Mouse (Mus musculus) CD4-positive, CD25-positive, alpha-beta regulatory T cell, adult 4 months (primary cell): ENCODE measurements around the gene Nktr. TPM values are rescaled to one million over a fixed set of nuclear protein-coding genes. Genes with fewer than 3 reads are reported as not detected.

ENCODE experiments used
- polyA plus RNA-seq, 2 experiments: library from polyadenylated mRNA; unstranded; fragments of 100-300 nt; shearing (Covaris generic); gene quantifications; one replicate each; pipeline ENCODE4 v1.2.1; 2017

The Nktr gene
- polyA plus RNA-seq, 2 experiments from 2014 or later: 104 to 128 TPM

Other genes starting within 250 kb of the Nktr start
- not detected for gene Cck, start 223.5 kb upstream of the Nktr start, polyA plus RNA-seq
- gene Lyzl4, start 77.1 kb upstream of the Nktr start, polyA plus RNA-seq: not detected
- 1 to 10 TPM; 1.3 to 2.0 TPM for gene Vipr1, start 76.5 kb upstream of the Nktr start, polyA plus RNA-seq
- 10 to 100 TPM; 17.6 to 32.9 TPM for gene Sec22c, start 13.7 kb upstream of the Nktr start, polyA plus RNA-seq
- 10 to 100 TPM; 50.7 to 52.2 TPM for gene Ss18l2, start 8.8 kb upstream of the Nktr start, polyA plus RNA-seq
- gene Zfp651, start 40.2 kb downstream of the Nktr start, polyA plus RNA-seq: under 1 TPM; 0.22 to 0.30 TPM
- not detected for gene Klhl40, start 58.4 kb downstream of the Nktr start, polyA plus RNA-seq
- not detected for gene Hhatl, start 73.3 kb downstream of the Nktr start, polyA plus RNA-seq
- gene Ccdc13, start 120.3 kb downstream of the Nktr start, polyA plus RNA-seq: not detected
- gene Higd1a, start 139.2 kb downstream of the Nktr start, polyA plus RNA-seq: 100 to 1,000 TPM in 1 of 2 experiments, 10 to 100 TPM in 1; 94.5 to 129 TPM
- gene Ackr2, start 179.2 kb downstream of the Nktr start, polyA plus RNA-seq: not detected
- not detected for gene Cyp8b1, start 197.1 kb downstream of the Nktr start, polyA plus RNA-seq
- gene Fam198a, start 231.8 kb downstream of the Nktr start, polyA plus RNA-seq: under 1 TPM in 1 of 2 experiments, not detected in 1; 0.29 TPM